Mouse (Mus musculus) Patski (cell line): Measurements from ENCODE around the gene Klhdc7b. TPM values are rescaled to one million over a fixed set of nuclear protein-coding genes. Genes with fewer than 3 reads are reported as not detected.

Experiments used
- ATAC-seq: fragments of 100-300 bp; one replicate; pipeline ENCODE4 v1.8.0; 2021
- CTCF ChIA-PET: fragments of 350-600 bp; sonication (Branson Sonifier 250); formaldehyde crosslinking; loops from one replicate; lab custom pipeline; 2022; ENCODE audit warnings: inconsistent platforms; lab: Charles Lee
- POLR2A ChIA-PET: fragments of 350-600 bp; sonication (Branson Sonifier 250); formaldehyde crosslinking; loops from one replicate; lab custom pipeline; 2022; ENCODE audit warnings: antibody characterized with exemption, inconsistent platforms; lab: Charles Lee
- DNase-seq: peaks from one replicate; pipeline ENCODE4 v3.0.0-alpha.2; 2011; ENCODE audit warnings: low read depth, low spot score
- H3K27me3 ChIP-seq: fragments of 371-371 bp; one replicate; pipeline ENCODE4 v1.5.1; 2021
- CTCF ChIP-seq: fragments of 100-300 bp; IDR thresholded peaks from one replicate; pipeline ENCODE4 v1.5.1; 2021
- in situ Hi-C: fragments of 300-500 bp; cut with MboI; formaldehyde crosslinking; loops from 3 replicates; pipeline ENCODE4 v1.11.1; 2018; ENCODE audit warnings: low pct_unique_long_range_greater_than_20kb, mixed read lengths
- polyA plus RNA-seq: library from polyadenylated mRNA; unstranded; gene quantifications from one replicate; pipeline ENCODE4 v1.2.3, GENCODE M21; 2021

Gene Klhdc7b
- polyA plus RNA-seq, 1 experiment from 2014 or later: not detected

- in situ Hi-C loops: no loop called here
- ATAC-seq (peak; percentile 61), DNase-seq (peak; percentile 63)
- CTCF ChIA-PET: interaction anchor here (1.0 to 1.1 kb wide), 2 partner anchors 17 to 18 kb away, joined by 3 to 6 read pairs; partner anchors contain the start of gene Sco2
- POLR2A ChIA-PET: interaction anchor here (0.6 to 2.4 kb wide), 5 partner anchors 9 to 488 kb away, joined by 3 to 9 read pairs (median 5); partner anchors contain the start of gene Sco2
- H3K27me3 ChIP-seq: no peaks in the 10 kb centered on the region
- no peak for TF ChIP-seq CTCF
These were observed 29.2 kb upstream of the Klhdc7b start, which contains the start of the genes Lmf2 and Ncaph2 for GRCm38 (mm10) chr15:89355241-89356187. Gene Lmf2, minus strand, starts transcription at chr15:89355659. Gene Ncaph2, plus strand, starts transcription at chr15:89355719.

- peak; percentile 37 for ATAC-seq
- ChIA-PET POLR2A (interaction anchor here (0.6 to 2.4 kb wide), 5 partner anchors 9 to 488 kb away, joined by 3 to 9 read pairs (median 4); partner anchors contain the start of gene Sco2), CTCF (interaction anchor here (1.2 to 2.2 kb wide), 2 partner anchors 12 to 17 kb away, joined by 3 to 14 read pairs; partner anchors contain the start of gene Sco2)
- TF ChIP-seq CTCF: no peak
- no peaks in the 10 kb centered on the region for H3K27me3 ChIP-seq
- in situ Hi-C loops: no loop called here
- DNase-seq: peak; percentile 51
These were observed 28.3 kb upstream of the Klhdc7b start for GRCm38 (mm10) chr15:89356372-89356771.

GRCm38 (mm10) chr15:89358784-89359183 lies 25.9 kb upstream of the Klhdc7b start:
- DNase-seq (no peak), ATAC-seq (no peak)
- TF ChIP-seq CTCF: no peak
- ChIA-PET CTCF (no interaction called here), POLR2A (interaction anchor here (0.7 to 1.8 kb wide), 2 partner anchors 14 to 119 kb away, joined by 3 to 7 read pairs; partner anchors contain the start of gene Sco2)
- in situ Hi-C loops: no loop called here
- no peaks in the 10 kb centered on the region for H3K27me3 ChIP-seq

GRCm38 (mm10) chr15:89363051-89363450 lies 21.7 kb upstream of the Klhdc7b start:
- POLR2A ChIA-PET: interaction anchor here (1.8 kb wide), 1 partner anchor 8 kb away, joined by 6 read pairs; the partner anchor contains the start of genes Lmf2 and Ncaph2
- no peak for TF ChIP-seq CTCF
- no peak for ATAC-seq
- CTCF ChIA-PET: interaction anchor here (3.3 kb wide), 1 partner anchor 11 kb away, joined by 20 read pairs; the partner anchor contains the start of gene Sco2
- in situ Hi-C loops: no loop called here
- no peak for DNase-seq
- no peaks in the 10 kb centered on the region for H3K27me3 ChIP-seq

- no peak for TF ChIP-seq CTCF
- no peak for DNase-seq
- ChIA-PET POLR2A (interaction anchor here (1.0 to 1.8 kb wide), 3 partner anchors 8 to 10 kb away, joined by 3 to 6 read pairs (median 4); partner anchors contain the start of genes Lmf2 and Ncaph2), CTCF (interaction anchor here (3.3 kb wide), 1 partner anchor 9 kb away, joined by 20 read pairs; the partner anchor contains the start of gene Sco2)
- no peak for ATAC-seq
- H3K27me3 ChIP-seq: no peaks in the 10 kb centered on the region
- in situ Hi-C loops: no loop called here
These were observed 19.6 kb upstream of the Klhdc7b start for GRCm38 (mm10) chr15:89365141-89365551.

GRCm38 (mm10) chr15:89372068-89372467 lies 12.6 kb upstream of the Klhdc7b start:
- CTCF ChIA-PET: interaction anchor here (1.2 to 2.9 kb wide), 5 partner anchors 8 to 63 kb away, joined by 3 to 20 read pairs (median 7); partner anchors contain the start of genes Lmf2 and Ncaph2
- TF ChIP-seq CTCF: no peak
- POLR2A ChIA-PET: interaction anchor here (1.1 to 2.3 kb wide), 4 partner anchors 8 to 162 kb away, joined by 3 to 9 read pairs (median 5); partner anchors contain the start of genes Lmf2 and Ncaph2
- DNase-seq: no peak
- no peaks in the 10 kb centered on the region for H3K27me3 ChIP-seq
- in situ Hi-C loops: loop anchor here (10.0 kb wide), 1 partner anchor 547 kb away; no protein-coding TSS in a partner anchor
- no peak for ATAC-seq

- in situ Hi-C loops: loop anchor here (10.0 kb wide), 1 partner anchor 548 kb away; no protein-coding TSS in a partner anchor
- no peak for ATAC-seq
- POLR2A ChIA-PET: interaction anchor here (1.1 to 2.3 kb wide), 5 partner anchors 8 to 162 kb away, joined by 3 to 9 read pairs (median 3); partner anchors contain the start of genes Lmf2 and Ncaph2
- DNase-seq: no peak
- H3K27me3 ChIP-seq: no peaks in the 10 kb centered on the region
- CTCF ChIA-PET: interaction anchor here (0.7 to 2.9 kb wide), 8 partner anchors 8 to 85 kb away, joined by 3 to 20 read pairs (median 6); partner anchors contain the start of genes Lmf2 and Ncaph2
- no peak for TF ChIP-seq CTCF
These were observed 12.2 kb upstream of the Klhdc7b start for GRCm38 (mm10) chr15:89372536-89372935.

GRCm38 (mm10) chr15:89373027-89373761 lies 11.5 kb upstream of the Klhdc7b start:
- in situ Hi-C loops: loop anchor here (10.0 kb wide), 1 partner anchor 548 kb away; no protein-coding TSS in a partner anchor
- TF ChIP-seq CTCF: no peak
- peak; percentile 83 for ATAC-seq
- POLR2A ChIA-PET: interaction anchor here (0.6 to 2.3 kb wide), 7 partner anchors 9 to 625 kb away, joined by 3 to 9 read pairs (median 3); partner anchors contain the start of genes C730034F03Rik, Chkb, Gm44502 and Lmf2
- peaks cover 4% of the 10 kb centered on the region for H3K27me3 ChIP-seq
- CTCF ChIA-PET: interaction anchor here (0.6 to 2.9 kb wide), 18 partner anchors 9 to 157 kb away, joined by 3 to 20 read pairs (median 4); partner anchors contain the start of genes Lmf2 and Ncaph2
- DNase-seq: peak; percentile 41

- peak; percentile 78 for ATAC-seq
- ChIA-PET POLR2A (interaction anchor here (1.3 to 2.3 kb wide), 5 partner anchors 14 to 163 kb away, joined by 3 to 9 read pairs (median 6); partner anchors contain the start of genes C730034F03Rik, Chkb, Gm44502 and Lmf2), CTCF (interaction anchor here (0.6 to 2.9 kb wide), 15 partner anchors 10 to 157 kb away, joined by 3 to 20 read pairs (median 4); partner anchors contain the start of genes Lmf2 and Ncaph2)
- DNase-seq: peak; percentile 34
- in situ Hi-C loops: loop anchor here (10.0 kb wide), 1 partner anchor 549 kb away; no protein-coding TSS in a partner anchor
- H3K27me3 ChIP-seq: peaks cover 10% of the 10 kb centered on the region
- no peak for TF ChIP-seq CTCF
These were observed 10.9 kb upstream of the Klhdc7b start, which contains the start of gene Sco2 for GRCm38 (mm10) chr15:89373762-89374248. Gene Sco2, minus strand, starts transcription at chr15:89373846.
